Mouse (Mus musculus) kidney, postnatal 4 days (tissue): ENCODE measurements around the gene Pcbp2.

Experiments
- DNase-seq, 2 experiments: peaks; one replicate each; pipeline ENCODE4 v3.0.0; 2021; ENCODE audit warnings: mixed read lengths in 2 of 2

Gene Pcbp2

GRCm38 (mm10) chr15:102527936-102528335, 57.6 kb downstream of the Pcbp2 start:
- peak in 1 of 2 experiments; percentile 36 for DNase-seq

GRCm38 (mm10) chr15:102528396-102528795, 58.1 kb downstream of the Pcbp2 start:
- DNase-seq: no peak

- DNase-seq: no peak
Measured at GRCm38 (mm10) chr15:102530566-102530965, 60.2 kb downstream of the Pcbp2 start.

- DNase-seq: no peak
Measured at GRCm38 (mm10) chr15:102531586-102531985, 61.2 kb downstream of the Pcbp2 start.

- no peak for DNase-seq
Measured at GRCm38 (mm10) chr15:102532106-102532900, 62.0 kb downstream of the Pcbp2 start.

GRCm38 (mm10) chr15:102533926-102534325, 63.6 kb downstream of the Pcbp2 start:
- DNase-seq: no peak

GRCm38 (mm10) chr15:102544801-102545200, 74.5 kb downstream of the Pcbp2 start:
- no peak for DNase-seq

GRCm38 (mm10) chr15:102546246-102546645, 75.9 kb downstream of the Pcbp2 start:
- DNase-seq: no peak

GRCm38 (mm10) chr15:102546677-102547427, 76.5 kb downstream of the Pcbp2 start:
- DNase-seq: peak in 1 of 2 experiments; percentile 25

GRCm38 (mm10) chr15:102547478-102547877, 77.1 kb downstream of the Pcbp2 start:
- DNase-seq: no peak
